Mouse (Mus musculus): Measurements from ENCODE around the gene Plekha1. TPM values are rescaled to one million over a fixed set of nuclear protein-coding genes. Genes with fewer than 3 reads are reported as not detected.

The Plekha1 gene
- polyA plus RNA-seq, 1 experiment from 2014 or later: 31.7 TPM

- H3K27me3 ChIP-seq (ENCODE audit: poor library complexity, severe bottlenecking): no peaks in the 10 kb centered on the region
- no peaks in the 10 kb centered on the region for H3K9me3 ChIP-seq
- no peaks in the 10 kb centered on the region for H3K36me3 ChIP-seq (replicated peaks)
- DNase-seq (ENCODE audit: extremely low spot score, low spot score): no peak
- no peak overlapping the region for H3K4me3 ChIP-seq
- no peak overlapping the region for H3K27ac ChIP-seq
- peaks cover 6% of the 10 kb centered on the region for H3K4me1 ChIP-seq
- 94% methylated on average over 5 of the region's 5 CpGs for WGBS
Observed at GRCm38 (mm10) chr7:130951004-130951403, 85.4 kb downstream of the Plekha1 start.

GRCm38 (mm10) chr7:130953376-130953775 lies 87.8 kb downstream of the Plekha1 start:
- DNase-seq (ENCODE audit: extremely low spot score, low spot score): no peak
- Histone ChIP-seq H3K27ac (no peak overlapping the region), H3K4me1 (peaks cover 8% of the 10 kb centered on the region), H3K27me3 (ENCODE audit: poor library complexity, severe bottlenecking) (no peaks in the 10 kb centered on the region), H3K4me3 (no peak overlapping the region), H3K36me3 (replicated peaks) (no peaks in the 10 kb centered on the region), H3K9me3 (no peaks in the 10 kb centered on the region)
- 89% methylated on average over 10 of the region's 10 CpGs for WGBS

- no peaks in the 10 kb centered on the region for H3K27me3 ChIP-seq (ENCODE audit: poor library complexity, severe bottlenecking)
- peaks cover 13% of the 10 kb centered on the region for H3K4me1 ChIP-seq
- no peaks in the 10 kb centered on the region for H3K36me3 ChIP-seq (replicated peaks)
- no peak overlapping the region for H3K4me3 ChIP-seq
- 90% methylated on average over 10 of the region's 10 CpGs for WGBS
- no peaks in the 10 kb centered on the region for H3K9me3 ChIP-seq
- H3K27ac ChIP-seq: no peak overlapping the region
- no peak for DNase-seq (ENCODE audit: extremely low spot score, low spot score)
Observed at GRCm38 (mm10) chr7:130954177-130954601, 88.6 kb downstream of the Plekha1 start.

- WGBS: 69% methylated on average over 7 of the region's 7 CpGs
- Histone ChIP-seq H3K27ac (no peak overlapping the region), H3K9me3 (no peaks in the 10 kb centered on the region), H3K36me3 (replicated peaks) (no peaks in the 10 kb centered on the region), H3K4me3 (no peak overlapping the region), H3K27me3 (ENCODE audit: poor library complexity, severe bottlenecking) (no peaks in the 10 kb centered on the region), H3K4me1 (peaks cover 8% of the 10 kb centered on the region)
- DNase-seq (ENCODE audit: extremely low spot score, low spot score): no peak
Observed at GRCm38 (mm10) chr7:130958551-130958950, 93.0 kb downstream of the Plekha1 start.

GRCm38 (mm10) chr7:130959868-130960267 lies 94.3 kb downstream of the Plekha1 start:
- Histone ChIP-seq H3K4me3 (no peak overlapping the region), H3K36me3 (replicated peaks) (no peaks in the 10 kb centered on the region), H3K27ac (no peak overlapping the region), H3K27me3 (ENCODE audit: poor library complexity, severe bottlenecking) (no peaks in the 10 kb centered on the region), H3K4me1 (peaks cover 12% of the 10 kb centered on the region), H3K9me3 (no peaks in the 10 kb centered on the region)
- 68% methylated on average over 7 of the region's 7 CpGs for WGBS
- DNase-seq (ENCODE audit: extremely low spot score, low spot score): no peak

- DNase-seq (ENCODE audit: extremely low spot score, low spot score): no peak
- 91% methylated on average over 6 of the region's 6 CpGs for WGBS
- no peak overlapping the region for H3K27ac ChIP-seq
- H3K9me3 ChIP-seq: no peaks in the 10 kb centered on the region
- no peaks in the 10 kb centered on the region for H3K36me3 ChIP-seq (replicated peaks)
- H3K4me3 ChIP-seq: no peak overlapping the region
- H3K27me3 ChIP-seq (ENCODE audit: poor library complexity, severe bottlenecking): no peaks in the 10 kb centered on the region
- peaks cover 28% of the 10 kb centered on the region for H3K4me1 ChIP-seq
Observed at GRCm38 (mm10) chr7:130961429-130961828, 95.9 kb downstream of the Plekha1 start.

Small RNAs within 50 kb of the gene (microRNA-seq; reads per million reads assigned to microRNA genes)
- gene Mir7061: not detected

Other genes starting within 250 kb of the Plekha1 start
- not detected in 2 replicates for gene Btbd16, start 91.7 kb upstream of the Plekha1 start, polyA plus RNA-seq (2016; fragmentation: Nextera tagmentation; extraction: Ambion mirVana)
- 1.4 and 2.1 TPM in 2 replicates for gene Htra1, start 70.4 kb downstream of the Plekha1 start, polyA plus RNA-seq (2016; fragmentation: Nextera tagmentation; extraction: Ambion mirVana)
- not detected in 2 replicates for gene Dmbt1, start 166.3 kb downstream of the Plekha1 start, polyA plus RNA-seq (2016; fragmentation: Nextera tagmentation; extraction: Ambion mirVana)

Measured in forebrain, embryonic 10.5 days (tissue).